8 mouse cellular contexts compared by ENCODE assay signal in genomic region chr7:112826114-112826911, GRCm38 (mm10).
DNase-seq lines count a peak whose midpoint lies in the region; ATAC-seq and TF ChIP-seq lines count a peak whose summit lies in the region.

No protein-coding gene starts in this region.

- H3K9me3 ChIP-seq in hindbrain, embryonic 14.5 days (ENCODE audit: control insufficient read depth, low read length) = no peaks in the 10 kb centered on the region
- H3K9me3 ChIP-seq in lung, embryonic 16.5 days (ENCODE audit: control insufficient read depth, low read length) = no peaks in the 10 kb centered on the region

- 8% methylated on average over 17 of the region's 17 CpGs for WGBS in hindbrain, embryonic 14.5 days
- WGBS in lung, embryonic 16.5 days = 13% methylated on average over 17 of the region's 17 CpGs

- no peaks in the 10 kb centered on the region for H3K36me3 ChIP-seq in hindbrain, embryonic 14.5 days (replicated peaks; ENCODE audit: control insufficient read depth, insufficient read depth)
- H3K36me3 ChIP-seq in lung, embryonic 16.5 days (ENCODE audit: control insufficient read depth, insufficient read depth, low read length) = no peaks in the 10 kb centered on the region

- H3K27me3 ChIP-seq in hindbrain, embryonic 14.5 days (ENCODE audit: control insufficient read depth, insufficient read depth, low read length) = no peaks in the 10 kb centered on the region
- no peaks in the 10 kb centered on the region for H3K27me3 ChIP-seq in lung, embryonic 16.5 days (ENCODE audit: control insufficient read depth, insufficient read depth, low read depth, low read length)

- ATAC-seq in hindbrain, embryonic 14.5 days (ENCODE audit: low FRiP score) = peak; percentile 89
- ATAC-seq in lung, embryonic 16.5 days (ENCODE audit: low read depth) = peak; percentile 63

- intact Hi-C loops in gastrocnemius, adult 2 months (cut with DNase I) = no loop called here

- no peak for TF ChIP-seq CTCF in gastrocnemius, adult 2 months (IDR thresholded peaks at IDR 0.05)

- H3K9ac ChIP-seq in hindbrain, embryonic 14.5 days = 0 out of 2 replicates have a peak overlapping the region, but pooled peaks have one; percentile 14
- peak overlapping the region; percentile 25; the same call in 1 of the 2 replicates for H3K9ac ChIP-seq in lung, embryonic 16.5 days (ENCODE audit: low read length)

- H3K4me2 ChIP-seq in hindbrain, embryonic 14.5 days (replicated peaks) = peak overlapping the region; percentile 13
- H3K4me2 ChIP-seq in lung, embryonic 16.5 days (ENCODE audit: low read depth, low read length) = peak overlapping the region; percentile 6

- H3K4me1 ChIP-seq in hindbrain, embryonic 14.5 days (replicated peaks; ENCODE audit: control insufficient read depth, insufficient read depth, low read length) = peaks cover 63% of the 10 kb centered on the region
- H3K4me1 ChIP-seq in lung, embryonic 16.5 days (replicated peaks; ENCODE audit: control insufficient read depth, insufficient read depth, low read length) = peaks cover 58% of the 10 kb centered on the region

- peak overlapping the region; percentile 28 for H3K4me3 ChIP-seq in gastrocnemius, adult 2 months
- H3K4me3 ChIP-seq in hindbrain, embryonic 14.5 days (replicated peaks; ENCODE audit: low read length) = no peak overlapping the region
- H3K4me3 ChIP-seq in lung, embryonic 16.5 days (ENCODE audit: low read length) = no peak overlapping the region

- H3K27ac ChIP-seq in gastrocnemius, adult 2 months = peak overlapping the region; percentile 85
- H3K27ac ChIP-seq in hindbrain, embryonic 14.5 days = peak overlapping the region; percentile 82
- H3K27ac ChIP-seq in lung, embryonic 16.5 days (ENCODE audit: low read length) = peak overlapping the region; percentile 94

- peak; percentile 64 for DNase-seq in adrenal gland, postnatal 10 days
- DNase-seq in adrenal gland, postnatal 25 days = no peak
- DNase-seq in gastrocnemius, adult 2 months = peak; percentile 79
- DNase-seq in hindbrain, embryonic 14.5 days (ENCODE audit: low spot score) = peak; percentile 74
- DNase-seq in layer of hippocampus, postnatal 14 days (ENCODE audit: low spot score in 2 of 2) = peak; percentile 63 to 77
- DNase-seq in retina, embryonic 14.5 days (ENCODE audit: low spot score) = peak; percentile 74
- no peak for DNase-seq in spleen, adult 12 weeks (ENCODE audit: low spot score)

Comparison
In these comparisons a context has a peak if more than half of its experiments do, and no peak if none do; other contexts are left out.
1. DNase-seq: peak in adrenal gland, postnatal 10 days (single experiment), gastrocnemius, adult 2 months (single experiment), hindbrain, embryonic 14.5 days (single experiment), layer of hippocampus, postnatal 14 days (2 of 2) and retina, embryonic 14.5 days (single experiment); none in adrenal gland, postnatal 25 days (single experiment) and spleen, adult 12 weeks (single experiment).
2. Peak in every context shown above with its lines, with median percentiles within 50 percentile points of each other: H3K27ac ChIP-seq.